Mouse (Mus musculus) thymus, adult 2 months (tissue): Measurements from ENCODE around the gene Ush2a. TPM values are rescaled to one million over a fixed set of nuclear protein-coding genes. Genes with fewer than 3 reads are reported as not detected.

Source experiments
- DNase-seq: peaks from one replicate; pipeline ENCODE4 v3.0.0; 2021
- H3K27ac ChIP-seq: fragments of 200-500 bp; 2 replicates; pipeline ENCODE4 v1.5.1; 2012; ENCODE audit warnings: low read length, control low read depth; ENCODE audit not compliant: control insufficient read depth, insufficient read depth
- H3K27me3 ChIP-seq: fragments of 200-500 bp; 2 replicates; pipeline ENCODE4 v1.6.1; 2012; ENCODE audit warnings: mild to moderate bottlenecking, low read length, moderate library complexity, mixed read lengths; ENCODE audit not compliant: control insufficient read depth, insufficient read depth
- H3K36me3 ChIP-seq: fragments of 200-500 bp; 2 replicates; pipeline ENCODE4 v1.6.1; 2012; ENCODE audit warnings: mild to moderate bottlenecking, low read length, moderate library complexity; ENCODE audit not compliant: control insufficient read depth, insufficient read depth
- H3K4me1 ChIP-seq: fragments of 200-500 bp; replicated peaks from 2 replicates; pipeline ENCODE4 v1.6.1; 2012; ENCODE audit warnings: low read length; ENCODE audit not compliant: control insufficient read depth, insufficient read depth
- H3K4me3 ChIP-seq: fragments of 200-500 bp; 2 replicates; pipeline ENCODE4 v1.5.1; 2012; ENCODE audit warnings: mild to moderate bottlenecking, low read length, control low read depth, moderate library complexity; ENCODE audit not compliant: control insufficient read depth, insufficient read depth
- CTCF ChIP-seq: fragments of 200-500 bp; IDR thresholded peaks from 2 replicates; pipeline ENCODE4 v1.5.1; 2012; ENCODE audit warnings: mild to moderate bottlenecking, control low read depth, low read length, moderate library complexity, borderline replicate concordance; ENCODE audit not compliant: control insufficient read depth, poor library complexity, insufficient read depth; ENCODE audit errors: extremely low read depth
- POLR2A ChIP-seq: fragments of 200-500 bp; IDR thresholded peaks from 2 replicates; pipeline ENCODE4 v1.6.1; 2012; ENCODE audit warnings: mild to moderate bottlenecking, low read length, control low read depth, moderate library complexity; ENCODE audit not compliant: control insufficient read depth, poor library complexity, insufficient read depth; ENCODE audit errors: extremely low read depth
- WGBS: fragments of 180-500 bp; shearing (Covaris S2); methylation state at CpG from one replicate; pipeline ENCODE4 v1.1.7; 2018; 5-methylcytosine and 5-hydroxymethylcytosine counted together
- polyA plus RNA-seq: library from polyadenylated mRNA; depleted of rRNA; stranded (reverse); fragments of >200 nt; gene quantifications from 2 replicates; pipeline ENCODE4 v1.2.3, GENCODE M21; 2012

Ush2a gene
- polyA plus RNA-seq, 1 experiment = 0.05 TPM

DNA sequence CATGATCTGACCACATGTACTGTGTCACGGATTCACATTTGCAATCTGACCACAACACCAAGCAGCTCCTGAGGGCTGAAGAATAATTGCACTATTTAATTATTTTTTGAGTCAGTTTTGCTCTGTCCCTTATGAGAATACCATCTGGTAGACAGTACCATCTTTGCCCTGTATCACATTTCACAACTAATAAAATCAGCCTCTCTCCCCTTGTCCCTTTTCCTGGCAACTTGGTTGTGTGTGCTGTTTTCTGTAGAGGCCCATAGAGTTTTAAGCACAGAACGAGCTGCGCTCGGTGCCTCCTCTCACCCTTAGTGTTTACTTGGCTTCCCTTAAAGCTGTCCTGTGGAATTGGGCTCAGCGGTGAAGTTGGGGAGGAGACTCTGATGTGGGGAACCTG, 290.0 kb downstream of the Ush2a start:
- WGBS = 93% methylated on average over 5 of the region's 5 CpGs
- H3K27me3 ChIP-seq = no peaks in the 10 kb centered on the region
- no peaks in the 10 kb centered on the region for H3K4me1 ChIP-seq
- H3K36me3 ChIP-seq = no peaks in the 10 kb centered on the region
- H3K4me3 ChIP-seq = no peak overlapping the region
- no peak for DNase-seq
- H3K27ac ChIP-seq = no peak overlapping the region
- no peak for TF ChIP-seq CTCF
- no peak for TF ChIP-seq POLR2A

GRCm38 (mm10) chr1:188558911-188559310, 297.1 kb downstream of the Ush2a start:
- no peak for DNase-seq

GRCm38 (mm10) chr1:188566229-188566628, 304.4 kb downstream of the Ush2a start:
- H3K4me3 ChIP-seq = no peak overlapping the region
- no peaks in the 10 kb centered on the region for H3K4me1 ChIP-seq
- no peak for TF ChIP-seq CTCF
- TF ChIP-seq POLR2A = no peak
- 88% methylated on average over 5 of the region's 5 CpGs for WGBS
- no peaks in the 10 kb centered on the region for H3K27me3 ChIP-seq
- no peaks in the 10 kb centered on the region for H3K36me3 ChIP-seq
- DNase-seq = no peak
- H3K27ac ChIP-seq = no peak overlapping the region

More at GRCm38 (mm10) chr1:188558911-188559310, 297.1 kb downstream of the Ush2a start:
- Histone ChIP-seq H3K27me3 (no peaks in the 10 kb centered on the region), H3K27ac (no peak overlapping the region), H3K4me3 (no peak overlapping the region), H3K4me1 (no peaks in the 10 kb centered on the region), H3K36me3 (no peaks in the 10 kb centered on the region)
- WGBS = 15% methylated on average over 2 of the region's 2 CpGs
- TF ChIP-seq POLR2A (no peak), CTCF (no peak)

GRCm38 (mm10) chr1:188567486-188567885, 305.7 kb downstream of the Ush2a start:
- no peak for DNase-seq
- 88% methylated on average over 4 of the region's 4 CpGs for WGBS
- Histone ChIP-seq H3K4me1 (no peaks in the 10 kb centered on the region), H3K4me3 (no peak overlapping the region), H3K36me3 (no peaks in the 10 kb centered on the region), H3K27ac (no peak overlapping the region), H3K27me3 (no peaks in the 10 kb centered on the region)
- no peak for TF ChIP-seq POLR2A
- TF ChIP-seq CTCF = no peak

DNA sequence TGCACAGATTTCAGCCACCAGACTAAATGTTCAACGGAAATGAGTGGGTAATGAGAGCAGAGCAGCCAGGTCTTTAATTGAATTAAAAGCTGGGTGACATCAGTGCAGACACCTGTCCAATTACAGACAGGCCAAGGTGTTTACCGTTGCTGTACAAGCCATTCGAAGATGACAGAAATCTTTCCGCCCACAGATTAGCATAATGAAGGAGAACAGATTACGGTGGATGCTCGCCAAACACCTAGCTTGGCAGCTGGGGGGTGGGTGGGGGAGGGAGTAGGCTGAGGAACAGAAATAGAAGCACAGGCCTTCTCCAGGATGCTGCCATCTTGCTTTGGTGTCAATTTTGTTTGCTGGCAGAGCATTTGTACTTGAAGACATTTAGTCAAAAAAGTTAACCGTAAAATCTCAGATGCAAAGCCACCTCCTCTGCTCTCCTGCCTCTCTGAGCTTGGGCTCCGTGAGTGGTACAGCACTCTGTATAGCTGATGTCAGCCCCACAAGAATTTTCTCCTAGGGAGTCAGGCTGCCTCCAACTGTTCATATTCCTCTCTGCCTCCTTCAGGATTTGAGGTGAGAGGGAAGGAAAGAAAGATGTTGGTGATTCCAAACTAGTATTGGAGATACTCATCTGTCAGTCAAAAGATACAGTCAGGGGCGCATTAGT, 306.6 kb downstream of the Ush2a start:
- TF ChIP-seq POLR2A (no peak), CTCF (no peak)
- no peaks in the 10 kb centered on the region for H3K27me3 ChIP-seq
- no peak overlapping the region for H3K27ac ChIP-seq
- H3K4me1 ChIP-seq = no peaks in the 10 kb centered on the region
- 95% methylated on average over 9 of the region's 9 CpGs for WGBS
- no peak for DNase-seq
- no peaks in the 10 kb centered on the region for H3K36me3 ChIP-seq
- no peak overlapping the region for H3K4me3 ChIP-seq

DNA sequence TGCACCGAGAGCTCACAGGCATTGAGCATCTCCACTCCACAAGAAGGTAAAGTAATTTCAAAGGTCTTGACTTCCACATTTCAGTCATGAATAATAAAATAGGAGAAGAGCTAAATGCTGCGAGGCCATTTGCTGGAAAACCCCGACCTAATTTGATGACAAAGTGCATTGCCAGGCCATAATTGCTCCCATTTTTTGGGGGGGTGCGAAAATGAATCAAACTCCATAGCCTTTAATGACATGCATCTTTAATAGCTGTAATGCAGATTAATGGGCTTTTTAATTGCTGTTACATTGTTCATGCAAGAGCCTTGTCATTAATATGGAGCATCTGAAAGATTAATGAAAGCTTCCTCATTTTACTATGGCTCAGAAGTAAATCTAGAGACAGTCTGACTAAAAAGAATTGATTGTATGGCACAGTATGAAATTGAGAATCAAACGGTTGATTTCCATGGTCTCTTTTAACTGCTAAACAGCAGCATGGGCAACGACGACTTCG, 314.5 kb downstream of the Ush2a start:
- no peaks in the 10 kb centered on the region for H3K27me3 ChIP-seq
- no peaks in the 10 kb centered on the region for H3K4me1 ChIP-seq
- TF ChIP-seq CTCF = no peak
- TF ChIP-seq POLR2A = no peak
- H3K36me3 ChIP-seq = no peaks in the 10 kb centered on the region
- DNase-seq = no peak
- 88% methylated on average over 8 of the region's 8 CpGs for WGBS
- H3K4me3 ChIP-seq = no peak overlapping the region
- no peak overlapping the region for H3K27ac ChIP-seq

DNA sequence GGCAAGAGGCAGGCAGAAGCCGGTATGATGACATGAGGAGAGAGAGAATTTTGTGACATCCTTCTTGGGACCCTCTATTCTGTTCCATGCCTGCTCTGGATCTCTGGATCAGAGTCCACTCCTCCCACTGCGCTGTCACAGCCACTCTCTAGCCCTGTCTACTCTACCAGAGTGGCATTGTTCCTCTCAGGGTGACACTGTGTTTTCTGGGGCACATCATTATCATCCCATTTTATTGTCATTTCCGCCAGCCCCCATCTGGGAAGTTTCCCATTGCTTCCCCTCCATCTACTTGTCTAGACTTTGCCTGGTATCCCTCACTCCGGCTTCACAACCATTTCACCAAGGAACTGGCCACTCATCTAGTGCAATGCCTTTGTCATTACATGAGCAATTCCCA, 315.6 kb downstream of the Ush2a start:
- H3K27me3 ChIP-seq = no peaks in the 10 kb centered on the region
- H3K27ac ChIP-seq = no peak overlapping the region
- H3K36me3 ChIP-seq = no peaks in the 10 kb centered on the region
- TF ChIP-seq POLR2A = no peak
- TF ChIP-seq CTCF = no peak
- H3K4me1 ChIP-seq = no peaks in the 10 kb centered on the region
- no peak overlapping the region for H3K4me3 ChIP-seq
- 87% methylated on average over 4 of the region's 4 CpGs for WGBS
- DNase-seq = no peak

- H3K4me1 ChIP-seq = no peaks in the 10 kb centered on the region
- H3K4me3 ChIP-seq = no peak overlapping the region
- 82% methylated on average over 4 of the region's 4 CpGs for WGBS
- no peak overlapping the region for H3K27ac ChIP-seq
- TF ChIP-seq CTCF = no peak
- no peak for TF ChIP-seq POLR2A
- H3K36me3 ChIP-seq = no peaks in the 10 kb centered on the region
- DNase-seq = no peak
- no peaks in the 10 kb centered on the region for H3K27me3 ChIP-seq
Observed at GRCm38 (mm10) chr1:188581136-188581535, 319.3 kb downstream of the Ush2a start.
